Mouse (Mus musculus) kidney, adult 2 months (tissue): Measurements from ENCODE around the gene Lrrc51.

Source experiments
- CTCF ChIP-seq: fragments of 200-500 bp; conservative IDR thresholded peaks from 2 replicates; pipeline ENCODE4 v1.5.1; 2011; ENCODE audit warnings: low read depth, mild to moderate bottlenecking, control low read depth, low read length, moderate library complexity, mixed read lengths; ENCODE audit not compliant: insufficient read depth, insufficient read length
- POLR2A ChIP-seq: fragments of 200-500 bp; IDR thresholded peaks from one replicate; pipeline ENCODE4 v1.6.1; 2011; ENCODE audit warnings: low read depth, low read length, control low read depth

DNA sequence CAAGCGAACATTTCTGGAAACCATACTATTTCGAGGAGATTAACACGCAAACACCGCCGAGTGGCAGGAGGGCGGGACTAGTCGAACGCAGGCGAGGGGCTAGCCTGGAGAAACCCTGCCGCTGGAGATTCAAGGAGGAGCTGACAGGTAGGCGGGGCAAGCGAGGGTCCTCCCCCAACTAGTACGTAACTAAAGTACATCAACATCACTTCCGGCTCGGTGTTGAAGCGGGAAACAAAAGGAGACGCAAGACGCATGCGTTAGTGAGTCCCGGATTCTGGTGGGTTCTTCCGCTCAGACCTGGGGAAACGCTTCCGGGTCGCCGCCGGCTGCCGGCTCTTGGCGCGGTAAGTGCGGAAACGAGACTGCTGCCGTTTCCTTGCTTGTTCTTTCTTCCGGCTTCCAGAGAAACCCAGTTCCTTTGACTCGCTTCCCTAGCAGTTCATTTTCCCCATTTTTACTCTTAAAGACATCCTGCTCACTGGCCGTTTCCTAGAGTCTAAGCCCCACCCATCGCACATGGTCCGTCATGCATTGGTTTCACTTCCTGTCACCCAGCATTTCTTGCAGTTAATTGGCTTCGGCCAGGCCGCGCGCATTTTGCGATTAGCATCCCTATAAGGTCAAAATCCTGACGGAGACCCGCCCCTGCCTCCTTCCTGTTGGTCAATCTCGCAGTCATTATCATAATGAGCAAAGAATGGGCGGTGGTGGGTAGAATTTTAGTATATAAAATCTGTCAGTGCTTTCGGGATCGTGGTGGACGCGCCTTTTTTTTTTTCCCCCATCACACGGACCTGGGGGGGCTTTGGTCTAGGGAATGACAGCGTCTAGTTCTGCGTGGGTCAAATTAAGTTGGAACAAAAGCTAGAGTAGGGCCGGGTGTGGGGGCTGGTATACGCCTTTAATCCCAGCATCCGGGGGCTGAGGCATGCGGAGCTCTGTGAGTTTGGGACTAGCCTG lies 37.3 kb downstream of the Lrrc51 start:
- TF ChIP-seq POLR2A (peak; percentile 62), CTCF (no peak)
